Mouse (Mus musculus): ENCODE measurements around the gene Adamts14.

DNA sequence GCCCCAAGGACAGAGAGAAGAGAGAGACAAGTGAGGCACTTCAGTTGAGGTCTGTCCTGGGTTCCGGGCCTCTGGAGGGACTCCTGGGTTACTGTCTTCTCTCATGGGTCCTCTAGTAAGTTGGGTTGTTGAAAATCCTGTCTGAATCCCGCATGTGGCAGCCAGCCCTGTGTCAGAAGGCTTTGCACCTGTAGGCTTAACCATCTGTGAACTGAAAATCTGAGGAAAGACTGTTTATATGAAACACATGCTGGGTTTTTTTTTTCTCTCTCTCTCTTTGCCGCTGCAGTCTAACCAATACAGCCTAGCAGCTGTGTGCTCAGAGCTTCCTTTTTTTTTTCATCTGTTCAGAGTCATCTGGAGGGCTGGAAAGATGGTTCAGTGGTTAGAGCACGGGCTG lies 38.9 kb downstream of the Adamts14 start:
- TF ChIP-seq CTCF (IDR thresholded peaks at IDR 0.05; ENCODE audit: low read depth) (no peak), EP300 (IDR thresholded peaks at IDR 0.05; ENCODE audit: low read depth) (no peak)

Measured in liver, embryonic 14.5 days (tissue).